Mouse (Mus musculus) heart, postnatal 0 days (tissue): Measurements from ENCODE around the gene Tmem117. TPM values are rescaled to one million over a fixed set of nuclear protein-coding genes. Genes with fewer than 3 reads are reported as not detected.

Experiments
- ATAC-seq: fragments of 200-750 bp; cut with Nextera tagmentation; 2 replicates; pipeline ENCODE4 v1.8.0; 2017; ENCODE audit warnings: low read depth, moderate number of reproducible peaks, moderate library complexity; ENCODE audit not compliant: insufficient read depth
- DNase-seq: peaks from one replicate; pipeline ENCODE4 v3.0.0-alpha.2; 2016; ENCODE audit warnings: low spot score
- H3K27ac ChIP-seq: fragments of 300-500 bp; sonication (generic); 2 replicates; pipeline ENCODE4 v1.5.1; 2014; ENCODE audit warnings: low read depth, mild to moderate bottlenecking
- H3K27me3 ChIP-seq: fragments of 300-500 bp; sonication (generic); 2 replicates; pipeline ENCODE4 v1.6.1; 2014; ENCODE audit warnings: low read length, mixed read lengths; ENCODE audit not compliant: control insufficient read depth, insufficient read depth
- H3K36me3 ChIP-seq: fragments of 300-500 bp; sonication (generic); replicated peaks from 2 replicates; pipeline ENCODE4 v1.6.1; 2014; ENCODE audit warnings: low read length, mixed read lengths; ENCODE audit not compliant: control insufficient read depth, insufficient read depth
- H3K4me1 ChIP-seq: fragments of 300-500 bp; sonication (generic); 2 replicates; pipeline ENCODE4 v1.6.1; 2014; ENCODE audit warnings: antibody characterized with exemption; ENCODE audit not compliant: control insufficient read depth, insufficient read depth
- H3K4me2 ChIP-seq: fragments of 300-500 bp; sonication (generic); 2 replicates; pipeline ENCODE4 v1.6.1; 2014; ENCODE audit warnings: low read depth, mild to moderate bottlenecking, low read length, moderate library complexity
- H3K4me3 ChIP-seq: fragments of 300-500 bp; sonication (generic); 2 replicates; pipeline ENCODE4 v1.5.1; 2014; ENCODE audit warnings: low read depth, low read length
- H3K9ac ChIP-seq: fragments of 300-500 bp; sonication (generic); replicated peaks from 2 replicates; pipeline ENCODE4 v1.6.1; 2014; ENCODE audit warnings: low read depth, low read length, mixed read lengths
- H3K9me3 ChIP-seq: fragments of 300-500 bp; sonication (generic); replicated peaks from 2 replicates; pipeline ENCODE4 v1.6.1; 2016; ENCODE audit warnings: low read length; ENCODE audit not compliant: control insufficient read depth
- CTCF ChIP-seq: IDR thresholded peaks from 2 replicates; pipeline ENCODE4 v1.5.1; 2016; ENCODE audit warnings: antibody characterized with exemption, control low read depth, low read depth
- EP300 ChIP-seq: IDR thresholded peaks from 2 replicates; pipeline ENCODE4 v1.6.1; 2016; ENCODE audit warnings: antibody characterized with exemption, low read depth
- WGBS: fragments of 180-500 bp; shearing (Covaris S2); extraction: QIAGEN DNeasy Blood & Tissue Kit; methylation state at CpG from one replicate; pipeline ENCODE4 v1.1.7; 2014; 5-methylcytosine and 5-hydroxymethylcytosine counted together
- polyA plus RNA-seq: library from polyadenylated mRNA; unstranded; fragments of >200 nt; fragmentation: Nextera tagmentation; extraction: Ambion mirVana; gene quantifications from 2 replicates; pipeline ENCODE4 v1.2.1, GENCODE M21; 2015
- total RNA-seq: library from RNA; depleted of rRNA; stranded (reverse); fragments of >200 nt; gene quantifications from 2 replicates; pipeline ENCODE4 v1.2.3, GENCODE M21; 2014; ENCODE audit warnings: low replicate concordance

The Tmem117 gene
- total and polyA plus RNA-seq, 2 experiments from 2014 or later: 2.5 to 3.5 TPM

- Histone ChIP-seq H3K4me3 (no peak overlapping the region), H3K4me1 (no peaks in the 10 kb centered on the region), H3K9ac (no peak overlapping the region), H3K36me3 (no peaks in the 10 kb centered on the region), H3K27ac (no peak overlapping the region), H3K4me2 (no peak overlapping the region), H3K9me3 (no peaks in the 10 kb centered on the region), H3K27me3 (no peaks in the 10 kb centered on the region)
- TF ChIP-seq CTCF: no peak
- ATAC-seq: no peak
- DNase-seq: no peak
- 43% methylated on average over 6 of the region's 6 CpGs for WGBS
These were observed 395.4 kb downstream of the Tmem117 start for GRCm38 (mm10) chr15:95024401-95024800.

DNA sequence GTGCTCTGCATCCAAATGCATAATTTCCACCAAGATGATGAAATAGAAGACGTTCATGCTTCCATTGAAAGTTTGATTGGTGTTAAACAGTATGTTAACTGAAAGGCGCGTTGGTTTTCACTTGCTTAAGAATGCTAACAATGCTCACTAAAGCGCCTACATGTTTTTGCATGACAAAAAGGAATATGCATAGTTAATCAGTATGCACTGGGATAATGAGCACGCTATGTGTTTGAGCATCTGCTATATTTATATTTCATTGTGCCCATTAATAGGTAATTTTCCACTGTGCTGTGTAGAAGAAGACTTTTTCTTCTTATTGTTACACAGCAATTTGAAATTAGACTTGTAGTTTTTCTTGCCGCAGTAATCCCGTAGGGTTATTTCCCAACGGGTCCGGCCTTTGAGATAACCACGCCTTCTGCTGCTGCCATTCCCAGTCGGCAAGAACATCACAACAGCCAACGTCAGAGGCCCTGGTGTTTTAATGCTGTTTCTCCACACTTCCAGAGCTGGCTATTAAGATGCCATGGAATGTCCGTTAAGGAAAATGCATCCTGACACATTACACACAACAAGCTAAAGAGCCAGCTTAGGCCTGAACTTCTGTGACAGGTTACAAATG lies 399.9 kb downstream of the Tmem117 start:
- Histone ChIP-seq H3K9me3 (no peaks in the 10 kb centered on the region), H3K36me3 (no peaks in the 10 kb centered on the region), H3K27me3 (no peaks in the 10 kb centered on the region), H3K4me3 (no peak overlapping the region), H3K9ac (no peak overlapping the region), H3K4me2 (no peak overlapping the region), H3K4me1 (no peaks in the 10 kb centered on the region), H3K27ac (no peak overlapping the region)
- DNase-seq (no peak), ATAC-seq (no peak)
- no peak for TF ChIP-seq EP300
- no peak for TF ChIP-seq CTCF
- 81% methylated on average over 13 of the region's 13 CpGs for WGBS

GRCm38 (mm10) chr15:95029487-95029875 lies 400.4 kb downstream of the Tmem117 start:
- Histone ChIP-seq H3K27ac (no peak overlapping the region), H3K4me3 (no peak overlapping the region), H3K9ac (no peak overlapping the region), H3K4me1 (no peaks in the 10 kb centered on the region), H3K27me3 (no peaks in the 10 kb centered on the region), H3K36me3 (no peaks in the 10 kb centered on the region), H3K4me2 (no peak overlapping the region), H3K9me3 (no peaks in the 10 kb centered on the region)
- TF ChIP-seq EP300: no peak
- TF ChIP-seq CTCF: no peak
- no peak for ATAC-seq
- WGBS: 82% methylated on average over 5 of the region's 5 CpGs
- no peak for DNase-seq

- H3K4me1 ChIP-seq: no peaks in the 10 kb centered on the region
- no peak overlapping the region for H3K9ac ChIP-seq
- no peaks in the 10 kb centered on the region for H3K27me3 ChIP-seq
- no peaks in the 10 kb centered on the region for H3K36me3 ChIP-seq
- no peak overlapping the region for H3K27ac ChIP-seq
- no peak overlapping the region for H3K4me3 ChIP-seq
- WGBS: 75% methylated on average over 9 of the region's 9 CpGs
- no peak for DNase-seq
- no peak for ATAC-seq
- no peak for TF ChIP-seq CTCF
- no peak for TF ChIP-seq EP300
- no peaks in the 10 kb centered on the region for H3K9me3 ChIP-seq
- H3K4me2 ChIP-seq: no peak overlapping the region
These were observed 413.4 kb downstream of the Tmem117 start for GRCm38 (mm10) chr15:95042437-95042836.

DNA sequence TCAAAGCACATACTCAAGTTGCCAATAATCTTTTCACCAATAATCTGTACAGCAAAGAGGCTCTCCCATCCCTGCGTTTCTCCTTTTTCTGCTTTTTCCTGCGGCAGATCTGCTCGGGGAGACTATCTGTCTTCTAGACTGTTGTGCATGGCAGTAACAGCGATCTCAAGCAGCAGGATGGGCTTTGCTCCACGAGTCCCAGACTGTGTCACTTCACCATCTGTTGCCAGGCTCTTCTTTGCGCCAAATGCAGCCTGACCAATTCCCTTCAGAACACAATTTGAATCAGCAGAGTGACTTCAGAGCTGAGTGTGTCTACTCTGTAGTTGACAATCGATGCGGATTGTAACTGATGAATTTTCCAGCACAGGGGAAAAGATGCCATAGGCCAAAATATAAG lies 415.0 kb downstream of the Tmem117 start:
- Histone ChIP-seq H3K4me3 (no peak overlapping the region), H3K4me2 (no peak overlapping the region), H3K4me1 (no peaks in the 10 kb centered on the region), H3K27me3 (no peaks in the 10 kb centered on the region), H3K9ac (no peak overlapping the region), H3K9me3 (no peaks in the 10 kb centered on the region), H3K36me3 (no peaks in the 10 kb centered on the region), H3K27ac (no peak overlapping the region)
- DNase-seq (no peak), ATAC-seq (no peak)
- TF ChIP-seq CTCF (no peak), EP300 (no peak)
- 77% methylated on average over 8 of the region's 8 CpGs for WGBS

GRCm38 (mm10) chr15:95047486-95047885 lies 418.5 kb downstream of the Tmem117 start:
- Histone ChIP-seq H3K9me3 (no peaks in the 10 kb centered on the region), H3K4me2 (no peak overlapping the region), H3K27me3 (no peaks in the 10 kb centered on the region), H3K9ac (no peak overlapping the region), H3K27ac (no peak overlapping the region), H3K36me3 (no peaks in the 10 kb centered on the region), H3K4me1 (no peaks in the 10 kb centered on the region), H3K4me3 (no peak overlapping the region)
- DNase-seq (no peak), ATAC-seq (no peak)
- WGBS: 76% methylated on average over 2 of the region's 2 CpGs
- TF ChIP-seq CTCF (no peak), EP300 (no peak)
